Mouse (Mus musculus) CH12.LX (cell line): ENCODE results near the gene Gas6. TPM values are rescaled to one million over a fixed set of nuclear protein-coding genes. Genes with fewer than 3 reads are reported as not detected.

ENCODE experiments used
- DNase-seq: peaks from one replicate; pipeline ENCODE4 v3.0.0-alpha.2; 2013; ENCODE audit errors: extremely low read depth
- H3K27ac ChIP-seq: 2 replicates; pipeline ENCODE4 v1.5.1; 2012; ENCODE audit warnings: low read depth, mild to moderate bottlenecking, control low read depth, moderate library complexity; ENCODE audit not compliant: insufficient read depth
- H3K27me3 ChIP-seq: replicated peaks from 2 replicates; pipeline ENCODE3; 2012; ENCODE audit warnings: inconsistent platforms
- H3K36me3 ChIP-seq, 2 experiments: replicated peaks in 1 of 2; 2 replicates each; pipeline versions ENCODE3 to v1.6.1; 2012; ENCODE audit warnings: inconsistent platforms in 1 of 2, low read length in 1 of 2, mild to moderate bottlenecking in 1 of 2, mixed read lengths in 1 of 2, moderate library complexity in 1 of 2; ENCODE audit not compliant: control insufficient read depth in 1 of 2, insufficient read depth in 1 of 2
- H3K4me1 ChIP-seq, 2 experiments: 2 replicates each; pipeline ENCODE4 v1.6.1; 2012; ENCODE audit warnings: inconsistent platforms in 1 of 2, moderate library complexity in 1 of 2; ENCODE audit not compliant: insufficient read depth in 2 of 2, control insufficient read depth in 1 of 2
- H3K4me2 ChIP-seq: 2 replicates; pipeline ENCODE4 v1.6.1; 2012; ENCODE audit warnings: low read depth, mild to moderate bottlenecking, control low read depth; ENCODE audit not compliant: poor library complexity, insufficient read depth, severe bottlenecking
- H3K4me3 ChIP-seq, 3 experiments: fragments of 150-350 bp in 1 of 3; sonication (generic) in 1 of 3; replicated peaks in 1 of 3; 2 replicates each; pipeline versions ENCODE3 to v1.5.1; 2011 to 2012; ENCODE audit warnings: low read depth in 2 of 3, low read length in 2 of 3, mild to moderate bottlenecking in 2 of 3, moderate library complexity in 2 of 3, control low read depth in 1 of 3, improper control_type of control experiment in 1 of 3, inconsistent platforms in 1 of 3, mixed read lengths in 1 of 3; ENCODE audit not compliant: poor library complexity in 1 of 3
- H3K79me2 ChIP-seq: replicated peaks from 2 replicates; pipeline ENCODE4 v1.6.1; 2012; ENCODE audit warnings: mild to moderate bottlenecking, moderate library complexity; ENCODE audit not compliant: control insufficient read depth, poor library complexity, insufficient read depth, severe bottlenecking; ENCODE audit errors: extremely low read depth
- H3K9ac ChIP-seq: 2 replicates; pipeline ENCODE4 v1.6.1; 2012; ENCODE audit warnings: low read depth, mild to moderate bottlenecking, control low read depth, moderate library complexity; ENCODE audit not compliant: insufficient read depth
- H3K9me3 ChIP-seq: replicated peaks from 2 replicates; pipeline ENCODE3; 2012; ENCODE audit warnings: low read length, inconsistent platforms, mixed read lengths
- CHD1 ChIP-seq: IDR thresholded peaks from 2 replicates; pipeline ENCODE4 v1.6.1; 2012; ENCODE audit warnings: low read depth, low read length, improper control_type of control experiment, inconsistent platforms
- CTCF ChIP-seq, 2 experiments: IDR thresholded peaks in 1 of 2; conservative IDR thresholded peaks in 1 of 2; 2 replicates each; pipeline ENCODE4 v1.5.1; 2011 to 2012; ENCODE audit warnings: low read depth in 2 of 2, low read length in 2 of 2, improper control_type of control experiment in 1 of 2, inconsistent platforms in 1 of 2, mild to moderate bottlenecking in 1 of 2, moderate library complexity in 1 of 2
- E2F4 ChIP-seq: IDR thresholded peaks from 2 replicates; pipeline ENCODE4 v1.6.1; 2011; ENCODE audit warnings: low read depth, low read length, improper control_type of control experiment; ENCODE audit not compliant: insufficient replicate concordance
- ELF1 ChIP-seq: IDR thresholded peaks from 2 replicates; pipeline ENCODE4 v1.6.1; 2014; ENCODE audit warnings: low read depth, mild to moderate bottlenecking, inconsistent platforms, low read length, improper control_type of control experiment
- EP300 ChIP-seq: IDR thresholded peaks from 2 replicates; pipeline ENCODE4 v1.6.1; 2011; ENCODE audit warnings: low read length, improper control_type of control experiment
- HCFC1 ChIP-seq: IDR thresholded peaks from 2 replicates; pipeline ENCODE4 v1.6.1; 2012; ENCODE audit warnings: low read depth, mild to moderate bottlenecking, inconsistent platforms, low read length, improper control_type of control experiment
- JUN ChIP-seq: IDR thresholded peaks from 2 replicates; pipeline ENCODE4 v1.6.1; 2011; ENCODE audit warnings: low read depth, mild to moderate bottlenecking, low read length, improper control_type of control experiment, moderate library complexity; ENCODE audit not compliant: insufficient read depth
- JUND ChIP-seq: conservative IDR thresholded peaks from 2 replicates; pipeline ENCODE4 v1.6.1; 2011; ENCODE audit warnings: low read depth, low read length, improper control_type of control experiment
- MAX ChIP-seq: IDR thresholded peaks from 2 replicates; pipeline ENCODE4 v1.6.1; 2011; ENCODE audit warnings: low read length, improper control_type of control experiment
- MAZ ChIP-seq: IDR thresholded peaks from 2 replicates; pipeline ENCODE4 v1.6.1; 2012; ENCODE audit warnings: low read depth, mild to moderate bottlenecking, inconsistent platforms, low read length, improper control_type of control experiment, moderate library complexity
- MEF2A ChIP-seq: IDR thresholded peaks from 2 replicates; pipeline ENCODE4 v1.6.1; 2014; ENCODE audit warnings: low read depth, mild to moderate bottlenecking, inconsistent platforms, low read length, improper control_type of control experiment, borderline replicate concordance
- NELFE ChIP-seq: IDR thresholded peaks from 2 replicates; pipeline ENCODE4 v1.6.1; 2011; ENCODE audit warnings: low read depth, low read length, improper control_type of control experiment
- POLR2A ChIP-seq: IDR thresholded peaks from 2 replicates; pipeline ENCODE4 v1.6.1; 2011; ENCODE audit warnings: low read depth, mild to moderate bottlenecking, improper control_type of control experiment, low read length
- RAD21 ChIP-seq: IDR thresholded peaks from 2 replicates; pipeline ENCODE4 v1.6.1; 2011; ENCODE audit warnings: low read depth, mild to moderate bottlenecking, low read length, improper control_type of control experiment, moderate library complexity
- SIN3A ChIP-seq: IDR thresholded peaks from 2 replicates; pipeline ENCODE4 v1.6.1; 2012; ENCODE audit warnings: low read length, improper control_type of control experiment, inconsistent platforms
- TBP ChIP-seq: conservative IDR thresholded peaks from 2 replicates; pipeline ENCODE4 v1.6.1; 2011; ENCODE audit warnings: low read depth, low read length, improper control_type of control experiment
- TCF12 ChIP-seq: IDR thresholded peaks from 2 replicates; pipeline ENCODE4 v1.6.1; 2014; ENCODE audit warnings: low read depth, mild to moderate bottlenecking, inconsistent platforms, low read length, improper control_type of control experiment
- UBTF ChIP-seq: IDR thresholded peaks from 2 replicates; pipeline ENCODE4 v1.6.1; 2012; ENCODE audit warnings: low read depth, mild to moderate bottlenecking, inconsistent platforms, low read length, improper control_type of control experiment, moderate library complexity
- USF1 ChIP-seq: IDR thresholded peaks from 2 replicates; pipeline ENCODE4 v1.6.1; 2014; ENCODE audit warnings: low read depth, mild to moderate bottlenecking, inconsistent platforms, low read length, improper control_type of control experiment
- ZKSCAN1 ChIP-seq: IDR thresholded peaks from 2 replicates; pipeline ENCODE4 v1.6.1; 2012; ENCODE audit warnings: low read depth, inconsistent platforms, low read length, improper control_type of control experiment, borderline replicate concordance
- ZMIZ1 ChIP-seq: IDR thresholded peaks from 2 replicates; pipeline ENCODE4 v1.6.1; 2012; ENCODE audit warnings: low read depth, mild to moderate bottlenecking, inconsistent platforms, low read length, improper control_type of control experiment
- ZNF384 ChIP-seq: IDR thresholded peaks from 2 replicates; pipeline ENCODE4 v1.6.1; 2012; ENCODE audit warnings: low read depth, low read length, improper control_type of control experiment, inconsistent platforms
- dilution Hi-C: fragments of 300-500 bp; cut with MboI; formaldehyde crosslinking; loops from 2 replicates; pipeline ENCODE4 v1.14.3; 2020; ENCODE audit warnings: low sequenced_read_pairs; ENCODE audit not compliant: extremely low pct_unique_long_range_greater_than_20kb, extremely low pct_ligation_motif_present
- in situ Hi-C: fragments of 300-500 bp; cut with MboI; formaldehyde crosslinking; loops from 3 replicates; pipeline ENCODE4 v1.14.3; 2019; ENCODE audit warnings: low sequenced_read_pairs, low pct_ligation_motif_present, low pct_unique_long_range_greater_than_20kb, mixed read lengths
- polyA plus RNA-seq: library from polyadenylated mRNA; unstranded; fragments of >175 nt; gene quantifications from 2 replicates; pipeline ENCODE4 v1.2.1, GENCODE M21; 2012; ENCODE audit warnings: low read depth; ENCODE audit not compliant: insufficient read length
- total RNA-seq, 2 experiments: library from RNA; depleted of rRNA; stranded (reverse); fragments of 300-350 nt in 1 of 2; fragments of >200 nt in 1 of 2; gene quantifications; 2 replicates each; pipeline ENCODE4 v1.2.3; 2012 to 2014

Gas6 gene
- total RNA-seq (2012; rRNA removed) (not detected in 2 replicates), total RNA-seq (2014; rRNA removed) (not detected in 2 replicates), polyA plus RNA-seq (not detected in 2 replicates)

GRCm38 (mm10) chr8:13493858-13494631 lies at the start of gene Gas6:
TSS of gene Gas6 (minus strand) at chr8:13494490.
- peaks cover 20% of the 10 kb centered on the region for H3K27me3 ChIP-seq
- H3K4me1 ChIP-seq, result peaks cover 0 to 9% of the 10 kb centered on the region in 2 experiments; a peak in 2 of 4 replicates
- no peaks in the 10 kb centered on the region for H3K36me3 ChIP-seq
- DNase-seq, result no peak
- dilution Hi-C loops, result no loop called here
- H3K27ac ChIP-seq, result no peak within 1 kb of the TSS
- in situ Hi-C loops, result no loop called here
- no peaks in the 10 kb centered on the region for H3K79me2 ChIP-seq
- no peak within 1 kb of the TSS for H3K4me3 ChIP-seq
- no peak within 1 kb of the TSS for H3K4me2 ChIP-seq
- H3K9ac ChIP-seq, result no peak within 1 kb of the TSS
- TF ChIP-seq SIN3A (no peak), JUN (no peak), USF1 (no peak), MEF2A (no peak), EP300 (no peak), MAX (no peak), POLR2A (no peak), CHD1 (no peak), JUND (no peak), TBP (no peak), TCF12 (no peak), NELFE (no peak), ELF1 (no peak)
- H3K9me3 ChIP-seq, result peaks cover 9% of the 10 kb centered on the region

GRCm38 (mm10) chr8:13541526-13541925 lies 47.2 kb upstream of the Gas6 start:
- no peak overlapping the region for H3K4me3 ChIP-seq
- no peak overlapping the region for H3K27ac ChIP-seq
- H3K36me3 ChIP-seq, result no peaks in the 10 kb centered on the region
- H3K79me2 ChIP-seq, result no peaks in the 10 kb centered on the region
- no peaks in the 10 kb centered on the region for H3K4me1 ChIP-seq
- H3K9me3 ChIP-seq, result peaks cover 5% of the 10 kb centered on the region
- DNase-seq, result no peak
- no peak overlapping the region for H3K9ac ChIP-seq
- no peaks in the 10 kb centered on the region for H3K27me3 ChIP-seq
- no peak overlapping the region for H3K4me2 ChIP-seq
- dilution Hi-C loops, result no loop called here
- TF ChIP-seq E2F4 (no peak), UBTF (no peak), MAZ (no peak), CTCF (conservative IDR thresholded peaks at IDR 0.05 in 1 of 2, IDR thresholded peaks at IDR 0.05 in 1 of 2; ENCODE audit: low read depth in 2 of 2, low read length in 2 of 2) (no peak), ZMIZ1 (no peak), SIN3A (no peak), RAD21 (no peak), ZKSCAN1 (no peak), NELFE (no peak), MAX (no peak), ELF1 (no peak), HCFC1 (no peak), ZNF384 (no peak), TBP (no peak)
- in situ Hi-C loops, result no loop called here
